Mouse (Mus musculus) liver, adult 10 weeks (tissue): ENCODE measurements around the gene Igsf6. TPM values are rescaled to one million over a fixed set of nuclear protein-coding genes. Genes with fewer than 3 reads are reported as not detected.

ENCODE experiments used
- polyA plus RNA-seq: library from polyadenylated mRNA; stranded (reverse); fragments of 350-450 nt; fragmentation: Illumina TruSeq; extraction: RNeasy Lipid Tissue Mini Kit (QIAGEN cat#74804); gene quantifications from one replicate; pipeline ENCODE4 v1.2.3, GENCODE M21; 2014; ENCODE audit warnings: low read depth, low replicate concordance

Gene Igsf6
- 5.5 TPM for polyA plus RNA-seq

GRCm38 (mm10) chr7:121074281-121074680, at the start of gene Igsf6:
Gene Igsf6 (minus strand): TSS chr7:121074572.

GRCm38 (mm10) chr7:121081350-121081749, 7.0 kb upstream of the Igsf6 start, which contains the start of gene Otoa:
Gene Otoa (plus strand): TSS chr7:121081650.

GRCm38 (mm10) chr7:121033856-121034652, 40.3 kb downstream of the Igsf6 start, which contains the start of gene Mettl9:
Gene Mettl9 (plus strand): TSS chr7:121034445.

Other genes starting within 250 kb of the Igsf6 start
- gene Eef2k, start 231.7 kb downstream of the Igsf6 start, polyA plus RNA-seq = 1.6 TPM
- gene Polr3e, start 156.8 kb downstream of the Igsf6 start, polyA plus RNA-seq = 4.5 TPM
- gene Cdr2, start 92.3 kb downstream of the Igsf6 start, polyA plus RNA-seq = 0.69 TPM
- not detected for gene Mfsd13b, start 92.1 kb downstream of the Igsf6 start, polyA plus RNA-seq
- gene Mettl9, start 40.1 kb downstream of the Igsf6 start, polyA plus RNA-seq = 152 TPM
- gene Otoa, start 7.1 kb upstream of the Igsf6 start, polyA plus RNA-seq = not detected